Mouse (Mus musculus) CH12.LX (cell line): ENCODE data around the gene Glis1.

ENCODE experiments used
- E2F4 ChIP-seq: IDR thresholded peaks from 2 replicates; pipeline ENCODE4 v1.6.1; 2011; ENCODE audit warnings: low read depth, low read length, improper control_type of control experiment; ENCODE audit not compliant: insufficient replicate concordance
- HCFC1 ChIP-seq: IDR thresholded peaks from 2 replicates; pipeline ENCODE4 v1.6.1; 2012; ENCODE audit warnings: low read depth, mild to moderate bottlenecking, inconsistent platforms, low read length, improper control_type of control experiment
- MAFK ChIP-seq: IDR thresholded peaks from 2 replicates; pipeline ENCODE4 v1.6.1; 2011; ENCODE audit warnings: low read length, improper control_type of control experiment; ENCODE audit not compliant: insufficient replicate concordance
- MEF2A ChIP-seq: IDR thresholded peaks from 2 replicates; pipeline ENCODE4 v1.6.1; 2014; ENCODE audit warnings: low read depth, mild to moderate bottlenecking, inconsistent platforms, low read length, improper control_type of control experiment, borderline replicate concordance
- POLR2A ChIP-seq: IDR thresholded peaks from 2 replicates; pipeline ENCODE4 v1.6.1; 2011; ENCODE audit warnings: low read depth, mild to moderate bottlenecking, improper control_type of control experiment, low read length
- USF1 ChIP-seq: IDR thresholded peaks from 2 replicates; pipeline ENCODE4 v1.6.1; 2014; ENCODE audit warnings: low read depth, mild to moderate bottlenecking, inconsistent platforms, low read length, improper control_type of control experiment

- TF ChIP-seq POLR2A (no peak), MAFK (no peak), HCFC1 (no peak), MEF2A (no peak), USF1 (no peak), E2F4 (no peak)
These were observed 25.1 kb downstream of the Glis1 start for GRCm38 (mm10) chr4:107459461-107459860.
